Mouse (Mus musculus) liver, postnatal 0 days (tissue): ENCODE data around the gene Lurap1.

Experiments used
- CTCF ChIP-seq: sonication (generic); IDR thresholded peaks from 2 replicates; pipeline ENCODE4 v1.5.1; 2016; ENCODE audit warnings: antibody characterized with exemption, low read depth
- EP300 ChIP-seq: IDR thresholded peaks from 2 replicates; pipeline ENCODE4 v1.6.1; 2016; ENCODE audit warnings: antibody characterized with exemption, low read depth, mild to moderate bottlenecking

GRCm38 (mm10) chr4:116143891-116144717 lies 7.0 kb downstream of the Lurap1 start:
- TF ChIP-seq CTCF, result no peak
- TF ChIP-seq EP300, result no peak
